Mouse (Mus musculus) stomach, postnatal 0 days (tissue): ENCODE data around the gene Brms1.

Experiments used
- CTCF ChIP-seq: IDR thresholded peaks from 2 replicates; pipeline ENCODE4 v1.5.1; 2016; ENCODE audit warnings: antibody characterized with exemption, low read depth, mild to moderate bottlenecking, moderate library complexity
- EP300 ChIP-seq: optimal IDR thresholded peaks from 2 replicates; pipeline ENCODE3; 2016; ENCODE audit warnings: antibody characterized with exemption

DNA sequence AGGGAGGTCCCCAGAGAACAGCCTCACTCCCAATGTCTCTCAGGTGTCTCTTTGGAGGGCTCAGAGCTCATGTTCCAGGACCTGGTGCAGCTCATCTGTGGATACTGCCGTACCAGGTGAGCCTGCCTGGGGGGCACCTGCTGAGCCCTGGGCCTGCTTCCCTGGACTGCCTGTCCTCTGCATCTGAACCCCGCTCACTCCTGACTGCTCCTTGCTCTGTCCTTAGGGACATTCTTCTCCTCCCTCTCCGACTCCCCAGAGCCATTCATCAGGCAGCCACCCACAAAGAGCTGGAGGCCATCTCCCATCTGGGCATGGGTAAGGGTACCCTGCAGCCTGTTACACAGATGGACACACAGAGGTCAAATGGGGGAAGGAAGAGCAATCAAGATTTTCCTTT is 10.4 kb downstream of the Brms1 start:
- TF ChIP-seq EP300 (no peak), CTCF (no peak)
